Mouse (Mus musculus): ENCODE measurements around the gene Klhl3. TPM values are rescaled to one million over a fixed set of nuclear protein-coding genes. Genes with fewer than 3 reads are reported as not detected.

The Klhl3 gene
- polyA plus RNA-seq, 1 experiment from 2014 or later, result 13.2 TPM

DNA sequence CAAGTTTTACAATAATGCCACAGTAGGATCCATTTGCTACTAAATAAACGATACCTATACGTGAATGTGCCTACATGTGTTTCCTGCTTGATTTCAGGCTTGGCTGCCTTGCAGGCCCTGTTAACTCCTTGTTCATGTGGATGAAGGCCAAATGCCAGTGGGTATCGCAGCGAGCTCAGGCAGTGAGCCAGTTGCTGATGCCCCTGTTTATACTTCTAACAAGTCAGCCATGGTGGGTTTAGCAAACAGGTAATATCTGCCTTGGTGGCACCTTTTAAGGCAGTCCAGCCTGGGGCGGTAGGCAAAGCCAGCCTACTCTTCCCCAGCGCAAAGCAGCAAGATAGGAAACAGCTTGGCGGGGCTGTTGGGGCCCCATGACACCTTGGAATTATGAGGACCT lies 103.0 kb downstream of the Klhl3 start:
- Histone ChIP-seq H3K4me2 (ENCODE audit: low read length) (no peak overlapping the region), H3K36me3 (ENCODE audit: control insufficient read depth, insufficient read depth, low read length) (peaks cover 7% of the 10 kb centered on the region; the same call in 1 of the 2 replicates), H3K9ac (ENCODE audit: low read depth, low read length) (no peak overlapping the region), H3K27me3 (replicated peaks; ENCODE audit: control insufficient read depth, insufficient read depth, low read length) (no peaks in the 10 kb centered on the region), H3K27ac (ENCODE audit: low read depth, low read length) (no peak overlapping the region), H3K4me3 (ENCODE audit: low read length) (no peak overlapping the region), H3K9me3 (ENCODE audit: control insufficient read depth, low read length) (no peaks in the 10 kb centered on the region), H3K4me1 (ENCODE audit: control insufficient read depth, insufficient read depth, low read depth, low read length) (no peaks in the 10 kb centered on the region)
- no peak for ATAC-seq
- 82% methylated on average over 7 of the region's 7 CpGs for WGBS

GRCm38 (mm10) chr13:58009275-58009674 lies 104.1 kb downstream of the Klhl3 start:
- Histone ChIP-seq H3K27me3 (replicated peaks; ENCODE audit: control insufficient read depth, insufficient read depth, low read length) (no peaks in the 10 kb centered on the region), H3K4me3 (ENCODE audit: low read length) (no peak overlapping the region), H3K4me1 (ENCODE audit: control insufficient read depth, insufficient read depth, low read depth, low read length) (no peaks in the 10 kb centered on the region), H3K36me3 (ENCODE audit: control insufficient read depth, insufficient read depth, low read length) (peaks cover 9% of the 10 kb centered on the region; the same call in 1 of the 2 replicates), H3K9ac (ENCODE audit: low read depth, low read length) (no peak overlapping the region; the same call in 1 of the 2 replicates), H3K27ac (ENCODE audit: low read depth, low read length) (no peak overlapping the region), H3K4me2 (ENCODE audit: low read length) (no peak overlapping the region), H3K9me3 (ENCODE audit: control insufficient read depth, low read length) (no peaks in the 10 kb centered on the region)
- no peak for ATAC-seq
- WGBS, result 77% methylated on average over 13 of the region's 13 CpGs

GRCm38 (mm10) chr13:58008038-58008364 lies 105.4 kb downstream of the Klhl3 start:
- no peak overlapping the region for H3K9ac ChIP-seq (ENCODE audit: low read depth, low read length)
- no peaks in the 10 kb centered on the region for H3K9me3 ChIP-seq (ENCODE audit: control insufficient read depth, low read length)
- no peak overlapping the region for H3K4me2 ChIP-seq (ENCODE audit: low read length)
- no peaks in the 10 kb centered on the region for H3K4me1 ChIP-seq (ENCODE audit: control insufficient read depth, insufficient read depth, low read depth, low read length)
- peaks cover 13% of the 10 kb centered on the region for H3K36me3 ChIP-seq (ENCODE audit: control insufficient read depth, insufficient read depth, low read length)
- ATAC-seq, result no peak
- no peaks in the 10 kb centered on the region for H3K27me3 ChIP-seq (replicated peaks; ENCODE audit: control insufficient read depth, insufficient read depth, low read length)
- H3K27ac ChIP-seq (ENCODE audit: low read depth, low read length), result no peak overlapping the region
- 83% methylated on average over 5 of the region's 5 CpGs for WGBS
- no peak overlapping the region for H3K4me3 ChIP-seq (ENCODE audit: low read length)

DNA sequence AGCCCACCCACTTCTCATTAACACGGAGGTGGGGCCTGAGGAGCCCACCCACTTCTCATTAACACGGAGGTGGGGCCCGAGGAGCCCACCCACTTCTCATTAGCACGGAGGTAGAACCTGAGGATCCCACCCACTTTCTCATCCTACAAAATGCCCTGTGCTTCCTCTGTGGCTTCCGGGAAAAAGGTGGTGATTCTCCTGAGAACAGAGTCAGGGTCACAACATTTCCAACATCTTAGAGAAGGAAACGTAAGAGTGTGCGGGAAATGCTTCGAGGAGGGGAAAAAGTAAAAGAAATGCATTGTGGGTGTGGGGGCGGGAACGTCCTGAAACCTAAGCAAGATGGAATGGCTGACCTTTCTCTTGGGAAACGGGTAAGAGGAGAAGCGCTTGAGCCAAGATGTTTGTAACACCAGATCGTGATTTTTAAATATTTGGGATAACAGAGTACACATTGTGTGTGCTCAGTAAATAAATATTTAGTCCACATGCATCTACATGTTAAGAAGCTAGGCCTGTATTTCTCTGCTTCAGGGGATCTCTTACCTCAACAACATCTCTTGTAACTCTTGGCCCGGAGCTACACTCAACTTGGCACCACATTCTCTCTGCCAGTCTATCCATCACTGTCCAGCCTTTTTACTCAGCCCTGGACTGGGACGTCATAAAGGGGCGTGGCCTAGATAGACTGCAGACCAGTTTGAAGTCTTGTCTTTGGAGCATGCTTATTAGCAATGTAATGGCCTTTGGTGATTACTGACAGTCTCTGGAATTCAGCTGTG lies 105.9 kb downstream of the Klhl3 start:
- 64% methylated on average over 15 of the region's 16 CpGs for WGBS
- Histone ChIP-seq H3K4me3 (ENCODE audit: low read length) (no peak overlapping the region), H3K9me3 (ENCODE audit: control insufficient read depth, low read length) (no peaks in the 10 kb centered on the region), H3K9ac (ENCODE audit: low read depth, low read length) (no peak overlapping the region), H3K27ac (ENCODE audit: low read depth, low read length) (no peak overlapping the region), H3K36me3 (ENCODE audit: control insufficient read depth, insufficient read depth, low read length) (peaks cover 13% of the 10 kb centered on the region), H3K4me1 (ENCODE audit: control insufficient read depth, insufficient read depth, low read depth, low read length) (no peaks in the 10 kb centered on the region), H3K27me3 (replicated peaks; ENCODE audit: control insufficient read depth, insufficient read depth, low read length) (no peaks in the 10 kb centered on the region), H3K4me2 (ENCODE audit: low read length) (no peak overlapping the region)
- no peak for ATAC-seq

DNA sequence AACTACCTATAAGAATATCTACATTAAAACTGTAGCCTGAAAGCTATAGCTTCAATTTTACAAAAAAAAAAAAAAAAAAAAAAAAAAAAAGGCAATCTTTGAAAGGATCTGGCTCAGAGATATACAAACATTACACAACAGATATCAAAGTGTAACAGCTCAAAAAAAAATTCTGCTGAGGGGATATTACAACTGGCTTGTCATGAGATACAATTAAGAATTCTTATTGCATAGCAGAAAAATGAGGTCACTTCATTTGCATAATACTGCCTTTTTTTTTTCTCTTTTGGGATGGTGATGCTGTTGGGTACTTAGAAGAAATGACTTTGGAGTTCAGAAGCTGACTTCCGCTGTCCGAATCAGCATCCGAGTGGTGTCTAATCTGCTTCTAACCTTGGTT lies 111.6 kb downstream of the Klhl3 start:
- Histone ChIP-seq H3K9ac (ENCODE audit: low read depth, low read length) (no peak overlapping the region), H3K4me1 (ENCODE audit: control insufficient read depth, insufficient read depth, low read depth, low read length) (no peaks in the 10 kb centered on the region), H3K9me3 (ENCODE audit: control insufficient read depth, low read length) (no peaks in the 10 kb centered on the region), H3K27me3 (replicated peaks; ENCODE audit: control insufficient read depth, insufficient read depth, low read length) (no peaks in the 10 kb centered on the region), H3K36me3 (ENCODE audit: control insufficient read depth, insufficient read depth, low read length) (peaks cover 6% of the 10 kb centered on the region; the same call in 1 of the 2 replicates), H3K27ac (ENCODE audit: low read depth, low read length) (no peak overlapping the region), H3K4me3 (ENCODE audit: low read length) (no peak overlapping the region), H3K4me2 (ENCODE audit: low read length) (no peak overlapping the region)
- WGBS, result 89% methylated on average over 3 of the region's 3 CpGs
- no peak for ATAC-seq

DNA sequence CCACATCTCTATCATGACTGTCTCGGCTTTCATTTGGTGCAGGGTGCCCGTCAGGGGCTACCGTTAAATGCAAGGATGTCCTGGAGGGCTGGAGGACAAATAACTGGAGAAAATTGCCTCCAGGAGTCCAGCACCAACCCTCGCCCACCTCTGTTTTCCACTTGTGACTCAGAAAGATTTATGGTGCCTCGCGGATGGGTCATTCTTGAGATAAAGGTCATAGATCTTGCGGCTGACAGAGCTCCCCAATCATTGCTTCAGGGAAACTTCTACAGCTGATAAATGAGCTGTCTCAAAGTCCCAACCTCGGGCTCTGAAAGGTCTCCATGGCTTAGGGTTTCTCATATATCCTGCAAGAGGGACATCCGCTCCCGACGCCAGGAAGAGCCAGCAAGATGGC lies 116.9 kb downstream of the Klhl3 start:
- H3K4me3 ChIP-seq (ENCODE audit: low read length), result no peak overlapping the region
- H3K9me3 ChIP-seq (ENCODE audit: control insufficient read depth, low read length), result no peaks in the 10 kb centered on the region
- WGBS, result 77% methylated on average over 11 of the region's 11 CpGs
- H3K27ac ChIP-seq (ENCODE audit: low read depth, low read length), result no peak overlapping the region
- no peaks in the 10 kb centered on the region for H3K36me3 ChIP-seq (ENCODE audit: control insufficient read depth, insufficient read depth, low read length)
- no peak for ATAC-seq
- no peaks in the 10 kb centered on the region for H3K4me1 ChIP-seq (ENCODE audit: control insufficient read depth, insufficient read depth, low read depth, low read length)
- H3K4me2 ChIP-seq (ENCODE audit: low read length), result no peak overlapping the region
- H3K9ac ChIP-seq (ENCODE audit: low read depth, low read length), result no peak overlapping the region
- no peaks in the 10 kb centered on the region for H3K27me3 ChIP-seq (replicated peaks; ENCODE audit: control insufficient read depth, insufficient read depth, low read length)

GRCm38 (mm10) chr13:57995864-57996263 lies 117.5 kb downstream of the Klhl3 start:
- Histone ChIP-seq H3K36me3 (ENCODE audit: control insufficient read depth, insufficient read depth, low read length) (no peaks in the 10 kb centered on the region), H3K9me3 (ENCODE audit: control insufficient read depth, low read length) (no peaks in the 10 kb centered on the region), H3K27ac (ENCODE audit: low read depth, low read length) (no peak overlapping the region), H3K4me2 (ENCODE audit: low read length) (no peak overlapping the region), H3K4me3 (ENCODE audit: low read length) (no peak overlapping the region), H3K27me3 (replicated peaks; ENCODE audit: control insufficient read depth, insufficient read depth, low read length) (no peaks in the 10 kb centered on the region), H3K9ac (ENCODE audit: low read depth, low read length) (no peak overlapping the region), H3K4me1 (ENCODE audit: control insufficient read depth, insufficient read depth, low read depth, low read length) (no peaks in the 10 kb centered on the region)
- ATAC-seq, result no peak
- WGBS, result 72% methylated on average over 13 of the region's 13 CpGs

GRCm38 (mm10) chr13:57984637-57985036 lies 128.8 kb downstream of the Klhl3 start:
- H3K36me3 ChIP-seq (ENCODE audit: control insufficient read depth, insufficient read depth, low read length), result no peaks in the 10 kb centered on the region
- no peak overlapping the region for H3K4me2 ChIP-seq (ENCODE audit: low read length)
- ATAC-seq, result no peak; the same call in 1 of the 2 replicates
- H3K27me3 ChIP-seq (replicated peaks; ENCODE audit: control insufficient read depth, insufficient read depth, low read length), result no peaks in the 10 kb centered on the region
- no peak overlapping the region for H3K4me3 ChIP-seq (ENCODE audit: low read length)
- no peaks in the 10 kb centered on the region for H3K9me3 ChIP-seq (ENCODE audit: control insufficient read depth, low read length)
- WGBS, result 57% methylated on average over 10 of the region's 10 CpGs
- H3K27ac ChIP-seq (ENCODE audit: low read depth, low read length), result no peak overlapping the region
- no peaks in the 10 kb centered on the region; the same call in 1 of the 2 replicates for H3K4me1 ChIP-seq (ENCODE audit: control insufficient read depth, insufficient read depth, low read depth, low read length)
- H3K9ac ChIP-seq (ENCODE audit: low read depth, low read length), result no peak overlapping the region

GRCm38 (mm10) chr13:57984163-57984562 lies 129.2 kb downstream of the Klhl3 start:
- H3K36me3 ChIP-seq (ENCODE audit: control insufficient read depth, insufficient read depth, low read length), result no peaks in the 10 kb centered on the region
- H3K4me3 ChIP-seq (ENCODE audit: low read length), result no peak overlapping the region
- no peaks in the 10 kb centered on the region; the same call in 1 of the 2 replicates for H3K4me1 ChIP-seq (ENCODE audit: control insufficient read depth, insufficient read depth, low read depth, low read length)
- H3K27ac ChIP-seq (ENCODE audit: low read depth, low read length), result no peak overlapping the region
- no peak overlapping the region for H3K4me2 ChIP-seq (ENCODE audit: low read length)
- H3K27me3 ChIP-seq (replicated peaks; ENCODE audit: control insufficient read depth, insufficient read depth, low read length), result no peaks in the 10 kb centered on the region
- 63% methylated on average over 8 of the region's 8 CpGs for WGBS
- peak; percentile 18; the same call in 1 of the 2 replicates for ATAC-seq
- H3K9me3 ChIP-seq (ENCODE audit: control insufficient read depth, low read length), result no peaks in the 10 kb centered on the region
- H3K9ac ChIP-seq (ENCODE audit: low read depth, low read length), result no peak overlapping the region

Measured in hindbrain, embryonic 16.5 days (tissue).